Mouse (Mus musculus): ENCODE data around the gene Fryl. TPM values are rescaled to one million over a fixed set of nuclear protein-coding genes. Genes with fewer than 3 reads are reported as not detected.

The Fryl gene
- 40.2 and 53.2 TPM in 2 replicates for polyA plus RNA-seq (2014; fragmentation: Nextera tagmentation; extraction: Ambion mirVana)

- H3K27ac ChIP-seq (ENCODE audit: low read depth, low read length): peak within 1 kb of the TSS; percentile 93
- H3K9ac ChIP-seq (ENCODE audit: low read depth, low read length): peak within 1 kb of the TSS; percentile 77
- H3K27me3 ChIP-seq (ENCODE audit: control insufficient read depth, insufficient read depth, low read length): no peaks in the 10 kb centered on the region
- peak within 1 kb of the TSS; percentile 56 for H3K4me2 ChIP-seq (replicated peaks; ENCODE audit: low read depth, low read length)
- H3K9me3 ChIP-seq (ENCODE audit: control insufficient read depth, low read length): no peaks in the 10 kb centered on the region
- no peaks in the 10 kb centered on the region; the same call in 1 of the 2 replicates for H3K4me1 ChIP-seq (replicated peaks; ENCODE audit: control insufficient read depth, insufficient read depth, low read length)
- ATAC-seq (ENCODE audit: low FRiP score): peak; percentile 98
- peak within 1 kb of the TSS; percentile 93 for H3K4me3 ChIP-seq (ENCODE audit: low read depth, low read length)
- H3K36me3 ChIP-seq (ENCODE audit: control insufficient read depth, insufficient read depth, low read length): no peaks in the 10 kb centered on the region
- WGBS: under 1% methylated on average over 42 of the region's 44 CpGs
- peak; percentile 98 for DNase-seq (ENCODE audit: low spot score)
Observed at GRCm38 (mm10) chr5:73256352-73257065, at the start of gene Fryl. Gene Fryl (minus strand): TSS chr5:73256619.

- no peaks in the 10 kb centered on the region for H3K9me3 ChIP-seq (ENCODE audit: control insufficient read depth, low read length)
- H3K27me3 ChIP-seq (ENCODE audit: control insufficient read depth, insufficient read depth, low read length): no peaks in the 10 kb centered on the region
- H3K36me3 ChIP-seq (ENCODE audit: control insufficient read depth, insufficient read depth, low read length): peaks cover 14% of the 10 kb centered on the region
- no peaks in the 10 kb centered on the region for H3K4me1 ChIP-seq (replicated peaks; ENCODE audit: control insufficient read depth, insufficient read depth, low read length)
- H3K27ac ChIP-seq (ENCODE audit: low read depth, low read length): no peak overlapping the region
- no peak for DNase-seq (ENCODE audit: low spot score)
- H3K9ac ChIP-seq (ENCODE audit: low read depth, low read length): no peak overlapping the region
- no peak for ATAC-seq (ENCODE audit: low FRiP score)
- 91% methylated on average over 12 of the region's 12 CpGs for WGBS
- H3K4me2 ChIP-seq (replicated peaks; ENCODE audit: low read depth, low read length): no peak overlapping the region
- H3K4me3 ChIP-seq (ENCODE audit: low read depth, low read length): no peak overlapping the region
Observed at GRCm38 (mm10) chr5:73304507-73304906, 48.1 kb upstream of the Fryl start.

GRCm38 (mm10) chr5:73301601-73302307, 45.3 kb upstream of the Fryl start:
- H3K27ac ChIP-seq (ENCODE audit: low read depth, low read length): no peak overlapping the region
- DNase-seq (ENCODE audit: low spot score) (no peak), ATAC-seq (ENCODE audit: low FRiP score) (no peak)
- no peak overlapping the region for H3K4me3 ChIP-seq (ENCODE audit: low read depth, low read length)
- H3K4me2 ChIP-seq (replicated peaks; ENCODE audit: low read depth, low read length): no peak overlapping the region
- H3K36me3 ChIP-seq (ENCODE audit: control insufficient read depth, insufficient read depth, low read length): peaks cover 7% of the 10 kb centered on the region; the same call in 1 of the 2 replicates
- no peaks in the 10 kb centered on the region for H3K27me3 ChIP-seq (ENCODE audit: control insufficient read depth, insufficient read depth, low read length)
- WGBS: 94% methylated on average over 7 of the region's 7 CpGs
- no peak overlapping the region for H3K9ac ChIP-seq (ENCODE audit: low read depth, low read length)
- H3K4me1 ChIP-seq (replicated peaks; ENCODE audit: control insufficient read depth, insufficient read depth, low read length): no peaks in the 10 kb centered on the region
- no peaks in the 10 kb centered on the region for H3K9me3 ChIP-seq (ENCODE audit: control insufficient read depth, low read length)

GRCm38 (mm10) chr5:73295916-73296315, 39.5 kb upstream of the Fryl start:
- H3K4me1 ChIP-seq (replicated peaks; ENCODE audit: control insufficient read depth, insufficient read depth, low read length): no peaks in the 10 kb centered on the region
- H3K27me3 ChIP-seq (ENCODE audit: control insufficient read depth, insufficient read depth, low read length): no peaks in the 10 kb centered on the region
- no peak overlapping the region for H3K4me3 ChIP-seq (ENCODE audit: low read depth, low read length)
- no peak overlapping the region for H3K27ac ChIP-seq (ENCODE audit: low read depth, low read length)
- peaks cover 3% of the 10 kb centered on the region for H3K36me3 ChIP-seq (ENCODE audit: control insufficient read depth, insufficient read depth, low read length)
- DNase-seq (ENCODE audit: low spot score) (no peak), ATAC-seq (ENCODE audit: low FRiP score) (no peak)
- WGBS: 93% methylated on average over 4 of the region's 4 CpGs
- H3K9ac ChIP-seq (ENCODE audit: low read depth, low read length): no peak overlapping the region
- H3K9me3 ChIP-seq (ENCODE audit: control insufficient read depth, low read length): no peaks in the 10 kb centered on the region
- H3K4me2 ChIP-seq (replicated peaks; ENCODE audit: low read depth, low read length): no peak overlapping the region

- DNase-seq (ENCODE audit: low spot score): no peak
- H3K4me2 ChIP-seq (replicated peaks; ENCODE audit: low read depth, low read length): no peak overlapping the region
Observed at GRCm38 (mm10) chr5:73295016-73295415, 38.6 kb upstream of the Fryl start.

GRCm38 (mm10) chr5:73293458-73293827, 37.0 kb upstream of the Fryl start:
- Histone ChIP-seq H3K36me3 (ENCODE audit: control insufficient read depth, insufficient read depth, low read length) (peaks cover 3% of the 10 kb centered on the region; the same call in 1 of the 2 replicates), H3K9ac (ENCODE audit: low read depth, low read length) (peak overlapping the region; percentile 91), H3K4me2 (replicated peaks; ENCODE audit: low read depth, low read length) (peak overlapping the region; percentile 58), H3K27me3 (ENCODE audit: control insufficient read depth, insufficient read depth, low read length) (no peaks in the 10 kb centered on the region), H3K9me3 (ENCODE audit: control insufficient read depth, low read length) (no peaks in the 10 kb centered on the region), H3K4me1 (replicated peaks; ENCODE audit: control insufficient read depth, insufficient read depth, low read length) (no peaks in the 10 kb centered on the region), H3K27ac (ENCODE audit: low read depth, low read length) (no peak overlapping the region), H3K4me3 (ENCODE audit: low read depth, low read length) (peak overlapping the region; percentile 95)
- 19% methylated on average over 8 of the region's 8 CpGs for WGBS
- ATAC-seq (ENCODE audit: low FRiP score) (no peak), DNase-seq (ENCODE audit: low spot score) (no peak)

More at GRCm38 (mm10) chr5:73295016-73295415, 38.6 kb upstream of the Fryl start:
- Histone ChIP-seq H3K27me3 (ENCODE audit: control insufficient read depth, insufficient read depth, low read length) (no peaks in the 10 kb centered on the region), H3K27ac (ENCODE audit: low read depth, low read length) (no peak overlapping the region), H3K9me3 (ENCODE audit: control insufficient read depth, low read length) (no peaks in the 10 kb centered on the region), H3K36me3 (ENCODE audit: control insufficient read depth, insufficient read depth, low read length) (peaks cover 3% of the 10 kb centered on the region; the same call in 1 of the 2 replicates), H3K9ac (ENCODE audit: low read depth, low read length) (no peak overlapping the region), H3K4me1 (replicated peaks; ENCODE audit: control insufficient read depth, insufficient read depth, low read length) (no peaks in the 10 kb centered on the region), H3K4me3 (ENCODE audit: low read depth, low read length) (no peak overlapping the region)
- WGBS: 93% methylated on average over 7 of the region's 7 CpGs
- no peak for ATAC-seq (ENCODE audit: low FRiP score)

- Histone ChIP-seq H3K4me1 (replicated peaks; ENCODE audit: control insufficient read depth, insufficient read depth, low read length) (no peaks in the 10 kb centered on the region), H3K4me2 (replicated peaks; ENCODE audit: low read depth, low read length) (peak within 1 kb of the TSS; percentile 58), H3K36me3 (ENCODE audit: control insufficient read depth, insufficient read depth, low read length) (peaks cover 3% of the 10 kb centered on the region; the same call in 1 of the 2 replicates), H3K9ac (ENCODE audit: low read depth, low read length) (peak within 1 kb of the TSS; percentile 91), H3K27ac (ENCODE audit: low read depth, low read length) (peak within 1 kb of the TSS; percentile 93), H3K27me3 (ENCODE audit: control insufficient read depth, insufficient read depth, low read length) (no peaks in the 10 kb centered on the region), H3K9me3 (ENCODE audit: control insufficient read depth, low read length) (no peaks in the 10 kb centered on the region), H3K4me3 (ENCODE audit: low read depth, low read length) (peak within 1 kb of the TSS; percentile 95)
- peak; percentile 100 for ATAC-seq (ENCODE audit: low FRiP score)
- DNase-seq (ENCODE audit: low spot score): peak; percentile 98
- WGBS: under 1% methylated on average over 54 of the region's 58 CpGs
Observed at GRCm38 (mm10) chr5:73292502-73293457, 36.4 kb upstream of the Fryl start, which contains the start of gene Ociad1. Gene Ociad1 (plus strand): TSS chr5:73292784.

- H3K9ac ChIP-seq (ENCODE audit: low read depth, low read length): no peak overlapping the region
- no peak for DNase-seq (ENCODE audit: low spot score)
- no peaks in the 10 kb centered on the region for H3K36me3 ChIP-seq (ENCODE audit: control insufficient read depth, insufficient read depth, low read length)
- no peaks in the 10 kb centered on the region for H3K9me3 ChIP-seq (ENCODE audit: control insufficient read depth, low read length)
- 71% methylated on average over 2 of the region's 2 CpGs for WGBS
- no peak for ATAC-seq (ENCODE audit: low FRiP score)
- no peaks in the 10 kb centered on the region for H3K4me1 ChIP-seq (replicated peaks; ENCODE audit: control insufficient read depth, insufficient read depth, low read length)
- H3K4me2 ChIP-seq (replicated peaks; ENCODE audit: low read depth, low read length): no peak overlapping the region
- no peak overlapping the region for H3K27ac ChIP-seq (ENCODE audit: low read depth, low read length)
- H3K27me3 ChIP-seq (ENCODE audit: control insufficient read depth, insufficient read depth, low read length): no peaks in the 10 kb centered on the region
- no peak overlapping the region for H3K4me3 ChIP-seq (ENCODE audit: low read depth, low read length)
Observed at GRCm38 (mm10) chr5:73289900-73290299, 33.5 kb upstream of the Fryl start.
